Mouse (Mus musculus) lung, adult 10 weeks (tissue): Measurements from ENCODE around the gene Nog. TPM values are rescaled to one million over a fixed set of nuclear protein-coding genes. Genes with fewer than 3 reads are reported as not detected.

Experiments
- polyA plus RNA-seq: library from polyadenylated mRNA; stranded (reverse); fragments of 350-450 nt; fragmentation: Illumina TruSeq; extraction: RNeasy Lipid Tissue Mini Kit (QIAGEN cat#74804); gene quantifications from one replicate; pipeline ENCODE4 v1.2.3, GENCODE M21; 2014; ENCODE audit warnings: low read depth, low replicate concordance; ENCODE audit not compliant: insufficient read depth

The Nog gene
- 0.45 TPM for polyA plus RNA-seq

GRCm38 (mm10) chr11:89302056-89302815, at the start of gene Nog:
TSS of gene Nog (minus strand) at chr11:89302332.

Other genes with a start within 250 kb of the Nog start
- 4.5 TPM for gene Dgke, start 235.5 kb downstream of the Nog start, polyA plus RNA-seq
- not detected for gene Gm525, start 228.5 kb downstream of the Nog start, polyA plus RNA-seq